Mouse (Mus musculus): ENCODE measurements around the gene Gm20518. TPM values are rescaled to one million over a fixed set of nuclear protein-coding genes. Genes with fewer than 3 reads are reported as not detected.

Gm20518 gene
- polyA plus RNA-seq, 1 experiment from 2014 or later: not detected

DNA sequence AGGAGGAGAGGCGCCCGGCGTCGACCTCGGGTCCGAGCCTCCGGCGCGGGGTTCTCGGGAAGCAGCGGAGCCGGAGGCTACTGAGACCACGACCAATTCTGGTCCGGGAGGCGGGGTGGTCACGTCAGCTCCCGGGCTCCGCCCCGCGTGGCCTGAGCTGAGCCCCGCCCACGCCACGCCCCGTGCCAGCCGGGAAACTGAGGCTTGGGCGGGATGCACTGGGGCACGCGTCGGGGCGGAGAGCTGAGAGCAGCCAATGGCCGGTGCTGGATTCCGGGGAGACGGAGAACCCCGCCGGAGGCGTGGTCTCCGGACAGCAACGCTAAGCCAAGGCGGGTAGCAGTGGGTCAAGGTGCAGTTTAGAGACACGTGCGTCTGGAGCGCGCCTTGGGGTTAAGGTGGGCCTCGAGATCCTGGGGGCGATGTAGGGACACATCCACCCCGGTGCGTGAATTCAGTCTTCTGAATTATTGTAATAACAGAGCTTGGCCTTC is 36.7 kb upstream of the Gm20518 start, which contains the start of gene Slc25a1:
Slc25a1 (minus strand) TSS at position 133 of the 494 bp plus-strand sequence.
- peak; percentile 87 for ATAC-seq
- Histone ChIP-seq H3K36me3 (peaks cover 22% of the 10 kb centered on the region), H3K9me3 (replicated peaks) (no peaks in the 10 kb centered on the region), H3K9ac (peak within 1 kb of the TSS; percentile 93), H3K27me3 (replicated peaks) (no peaks in the 10 kb centered on the region), H3K4me3 (peak within 1 kb of the TSS; percentile 90), H3K4me1 (peaks cover 67% of the 10 kb centered on the region), H3K4me2 (peak within 1 kb of the TSS; percentile 99), H3K27ac (peak within 1 kb of the TSS; percentile 95)
- WGBS (ENCODE audit: insufficient replicate concordance): under 1% methylated on average over 47 of the region's 47 CpGs

DNA sequence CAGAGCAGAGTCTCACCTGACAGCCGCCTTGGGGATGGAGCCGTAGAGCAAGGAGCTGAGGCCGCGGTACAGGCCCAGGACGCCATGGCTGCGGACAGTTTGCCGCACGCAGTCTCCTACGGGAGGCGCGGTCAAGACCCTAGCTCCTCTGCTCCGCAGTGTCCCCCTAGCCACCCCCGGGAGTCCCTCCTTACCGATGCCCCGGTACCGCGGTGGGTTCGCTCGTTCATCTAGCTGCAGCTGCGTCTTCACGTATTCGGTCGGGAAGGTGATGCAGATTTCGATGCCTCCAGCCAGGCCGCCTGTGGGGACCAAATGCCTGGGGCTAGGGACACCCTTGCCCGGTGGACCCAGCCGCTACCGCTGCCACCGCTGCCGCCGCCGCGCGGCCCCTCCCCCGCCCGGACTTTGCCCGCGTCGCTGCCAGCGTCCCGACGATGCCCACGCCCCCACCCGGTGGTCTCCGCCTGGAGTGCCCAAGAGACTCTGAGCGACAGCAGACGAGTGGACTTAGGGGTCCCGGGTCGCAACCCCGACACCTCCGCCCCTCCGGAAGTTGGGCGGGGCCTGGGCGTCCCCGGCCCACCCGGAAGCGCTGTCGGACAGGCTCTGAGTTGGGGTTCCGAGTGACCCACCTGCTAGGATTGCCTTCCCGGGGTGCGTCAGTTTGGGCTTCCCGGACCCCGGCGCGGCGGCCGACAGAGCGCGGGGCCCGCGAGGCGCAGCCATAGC is 36.0 kb upstream of the Gm20518 start:
- Histone ChIP-seq H3K4me2 (peak overlapping the region; percentile 99), H3K9me3 (replicated peaks) (no peaks in the 10 kb centered on the region), H3K27me3 (replicated peaks) (no peaks in the 10 kb centered on the region), H3K9ac (peak overlapping the region; percentile 93), H3K4me1 (peaks cover 69% of the 10 kb centered on the region), H3K27ac (peak overlapping the region; percentile 95), H3K36me3 (peaks cover 22% of the 10 kb centered on the region), H3K4me3 (peak overlapping the region; percentile 90)
- ATAC-seq: peak; percentile 16
- WGBS (ENCODE audit: insufficient replicate concordance): 3% methylated on average over 67 of the region's 72 CpGs

DNA sequence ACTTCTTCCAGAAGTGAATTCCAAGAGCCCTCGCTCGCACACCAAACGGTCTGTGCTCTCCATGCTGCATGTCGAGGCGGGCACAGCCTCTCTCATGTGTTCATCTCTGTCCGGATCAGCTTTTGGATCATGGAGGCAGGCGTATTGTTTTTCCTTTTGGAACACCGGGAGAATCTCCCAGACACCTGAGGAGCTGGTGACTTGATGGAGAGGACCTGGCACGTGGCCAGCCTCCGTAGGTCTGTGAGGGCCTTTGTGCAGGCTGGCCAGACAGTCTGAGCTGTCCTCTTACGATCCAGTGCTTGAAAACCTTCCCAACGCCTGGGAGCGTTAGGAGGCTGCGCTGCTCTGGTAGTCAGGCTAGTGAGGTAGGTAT is 30.7 kb upstream of the Gm20518 start:
- peaks cover 22% of the 10 kb centered on the region for H3K36me3 ChIP-seq
- peak overlapping the region; percentile 89 for H3K27ac ChIP-seq
- peaks cover 62% of the 10 kb centered on the region for H3K4me1 ChIP-seq
- peak overlapping the region; percentile 72 for H3K4me3 ChIP-seq
- peak overlapping the region; percentile 88 for H3K9ac ChIP-seq
- H3K9me3 ChIP-seq (replicated peaks): no peaks in the 10 kb centered on the region
- H3K27me3 ChIP-seq (replicated peaks): peaks cover 28% of the 10 kb centered on the region
- peak; percentile 25; the same call in 1 of the 2 replicates for ATAC-seq
- under 1% methylated on average over 14 of the region's 14 CpGs for WGBS (ENCODE audit: insufficient replicate concordance)
- peak overlapping the region; percentile 95 for H3K4me2 ChIP-seq

DNA sequence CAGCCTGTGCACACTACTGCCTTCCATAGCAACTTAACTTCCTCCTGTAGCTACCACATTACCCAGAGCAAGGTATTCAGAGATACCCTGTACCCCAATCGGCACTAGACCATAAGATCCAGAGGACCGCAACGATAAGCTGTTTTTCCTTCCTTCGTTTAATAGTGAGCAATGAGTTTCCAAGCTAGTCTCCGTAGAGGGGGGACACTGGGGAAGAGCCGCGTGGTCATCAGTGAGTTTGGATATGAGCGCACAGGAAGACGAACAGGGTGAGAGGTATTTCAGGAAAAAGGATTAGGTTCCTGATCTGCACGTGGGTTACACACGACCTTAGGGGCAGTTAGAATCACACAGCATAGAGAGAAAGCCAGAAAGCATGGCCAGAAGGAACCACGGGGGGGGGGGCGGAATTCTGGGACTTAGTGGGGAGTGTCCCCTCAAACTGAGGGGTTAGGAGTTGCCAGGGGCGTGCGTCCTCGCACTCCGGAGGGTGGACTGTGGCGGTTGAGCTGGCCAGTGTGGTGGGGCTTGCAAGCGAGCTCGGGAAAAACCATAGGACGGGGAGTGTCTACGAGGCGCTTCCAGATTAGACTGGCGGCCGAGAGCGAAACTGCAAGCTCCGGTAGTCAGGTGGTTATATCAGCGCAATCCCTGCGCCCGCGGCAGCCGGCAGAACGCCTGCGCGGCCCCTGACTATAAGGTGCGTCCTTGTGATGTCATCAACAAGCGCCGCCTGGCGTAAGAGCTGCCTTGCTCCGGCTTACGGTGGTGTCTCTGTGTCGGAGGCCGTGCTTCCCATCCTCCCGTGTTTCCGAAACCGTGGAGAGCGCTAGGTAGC is 30.1 kb upstream of the Gm20518 start:
- peak; percentile 92 for ATAC-seq
- Histone ChIP-seq H3K4me1 (peaks cover 56% of the 10 kb centered on the region), H3K9me3 (replicated peaks) (no peaks in the 10 kb centered on the region), H3K27me3 (replicated peaks) (peaks cover 34% of the 10 kb centered on the region), H3K4me2 (peak overlapping the region; percentile 95), H3K36me3 (peaks cover 22% of the 10 kb centered on the region), H3K4me3 (peak overlapping the region; percentile 72), H3K27ac (peak overlapping the region; percentile 89), H3K9ac (peak overlapping the region; percentile 88)
- 1% methylated on average over 47 of the region's 47 CpGs for WGBS (ENCODE audit: insufficient replicate concordance)

DNA sequence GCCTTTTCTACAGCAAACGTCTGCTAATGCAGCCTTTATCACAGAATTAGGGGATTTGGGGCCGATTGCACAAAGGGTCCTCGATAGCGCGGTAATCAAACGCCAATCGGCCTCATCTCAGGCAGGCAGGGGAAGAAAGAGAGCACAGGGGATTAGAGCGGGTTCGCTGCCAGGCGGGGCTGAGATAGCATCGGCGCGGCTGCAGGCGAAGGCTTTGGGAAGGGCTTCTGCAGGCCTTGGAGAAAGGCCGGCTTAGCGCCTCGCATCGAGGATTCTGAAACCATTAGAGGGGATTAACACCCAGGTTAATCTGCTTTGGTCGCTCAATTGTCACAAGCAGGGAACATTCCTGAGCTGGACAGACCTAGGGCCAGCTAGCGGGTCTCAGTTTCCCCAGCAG is 29.1 kb upstream of the Gm20518 start:
- WGBS (ENCODE audit: insufficient replicate concordance): 15% methylated on average over 20 of the region's 20 CpGs

DNA sequence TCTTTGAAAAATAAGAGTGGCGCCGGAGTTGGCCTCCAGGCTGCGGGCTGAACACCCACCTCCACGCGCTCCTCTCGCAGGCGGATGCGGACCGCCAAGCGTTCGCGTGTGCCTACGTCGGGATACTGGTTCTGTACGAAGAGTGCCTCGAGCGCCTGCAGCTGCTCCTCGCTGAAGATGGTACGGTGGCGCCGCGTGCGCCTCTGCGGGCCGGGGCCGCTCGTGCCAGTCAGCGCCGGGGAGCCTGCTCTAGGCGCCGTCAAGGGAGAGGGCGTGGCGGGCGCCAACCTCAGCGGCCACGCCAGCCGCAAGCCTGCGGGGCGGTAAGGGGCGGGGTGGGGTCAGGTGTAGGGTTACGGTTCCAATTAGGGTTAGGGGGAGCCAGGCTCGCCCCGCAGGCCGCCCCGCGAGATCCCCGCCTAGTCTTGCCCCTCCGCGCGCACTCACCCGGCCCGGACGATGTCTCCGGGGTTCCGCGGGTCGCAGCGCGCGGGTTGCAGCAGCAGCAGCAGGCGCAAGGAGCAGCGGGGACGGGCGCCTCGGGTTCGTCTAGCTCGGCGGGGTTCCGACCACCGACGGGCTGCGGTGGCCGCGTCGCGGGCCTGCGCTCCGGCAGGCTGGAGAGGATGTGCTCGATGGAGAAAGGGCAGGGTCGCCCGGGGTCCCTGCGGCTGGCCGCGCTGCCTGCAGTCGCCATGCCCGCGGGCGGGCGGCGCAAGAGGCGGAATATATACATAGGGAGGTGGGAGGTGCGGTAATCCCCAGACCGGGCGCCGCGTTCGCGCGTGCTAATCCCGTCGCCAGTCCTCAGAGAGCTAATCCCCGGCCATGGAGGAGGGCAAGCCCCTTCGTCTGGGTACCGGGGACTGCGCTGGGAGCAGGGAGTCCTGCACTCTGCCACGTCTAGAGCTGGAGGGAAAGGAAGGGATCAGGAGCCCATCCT is 23.1 kb upstream of the Gm20518 start, which contains the start of gene Gsc2:
Gsc2 (minus strand) TSS at position 753 of the 943 bp plus-strand sequence.
- peaks cover 24% of the 10 kb centered on the region for H3K4me1 ChIP-seq
- peak within 1 kb of the TSS; percentile 72 for H3K4me2 ChIP-seq
- peak within 1 kb of the TSS; percentile 45; the same call in 1 of the 2 replicates for H3K9ac ChIP-seq
- no peak within 1 kb of the TSS for H3K27ac ChIP-seq
- H3K27me3 ChIP-seq (replicated peaks): peaks cover 75% of the 10 kb centered on the region
- H3K36me3 ChIP-seq: no peaks in the 10 kb centered on the region
- peak within 1 kb of the TSS; percentile 50 for H3K4me3 ChIP-seq
- WGBS (ENCODE audit: insufficient replicate concordance): 2% methylated on average over 103 of the region's 106 CpGs
- H3K9me3 ChIP-seq (replicated peaks): no peaks in the 10 kb centered on the region
- no peak for ATAC-seq

More for the DNA sequence above, 29.1 kb upstream of the Gm20518 start:
- peak overlapping the region; percentile 89; the same call in 1 of the 2 replicates for H3K27ac ChIP-seq
- peak overlapping the region; percentile 72 for H3K4me3 ChIP-seq
- H3K27me3 ChIP-seq (replicated peaks): peaks cover 43% of the 10 kb centered on the region
- ATAC-seq: no peak
- no peaks in the 10 kb centered on the region for H3K9me3 ChIP-seq (replicated peaks)
- peak overlapping the region; percentile 88 for H3K9ac ChIP-seq
- peaks cover 13% of the 10 kb centered on the region for H3K36me3 ChIP-seq
- peaks cover 47% of the 10 kb centered on the region for H3K4me1 ChIP-seq
- peak overlapping the region; percentile 95 for H3K4me2 ChIP-seq

DNA sequence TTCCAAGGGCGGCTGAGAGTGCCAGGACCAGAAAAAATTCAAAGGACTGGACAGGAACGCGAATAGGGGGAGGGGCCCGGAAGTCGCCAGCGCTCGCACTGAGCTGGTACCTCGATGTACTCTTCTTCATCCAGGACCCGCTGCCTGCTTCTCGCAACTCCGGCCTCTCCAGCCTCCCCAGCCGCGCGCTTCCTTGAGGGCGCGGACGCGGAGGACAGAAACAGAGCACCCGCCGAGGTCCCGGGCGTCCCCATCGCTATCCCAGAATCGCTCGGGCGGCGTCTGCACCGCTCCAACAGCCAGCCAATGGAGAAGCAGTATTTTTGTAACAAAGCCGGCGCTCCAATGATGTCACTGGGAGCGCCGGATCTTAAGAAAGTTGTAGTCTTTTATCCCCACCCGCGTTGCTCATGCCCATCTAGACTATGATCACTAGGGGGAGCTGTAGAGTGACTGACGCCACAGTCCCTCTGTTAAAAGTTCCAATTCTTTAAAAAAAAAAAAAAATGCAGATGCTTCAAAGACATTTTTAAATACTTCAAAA is 19.7 kb upstream of the Gm20518 start, which contains the start of gene Ess2:
Ess2 (minus strand) TSS at position 297 of the 544 bp plus-strand sequence.
- H3K36me3 ChIP-seq: peaks cover 33% of the 10 kb centered on the region
- peaks cover 46% of the 10 kb centered on the region for H3K27me3 ChIP-seq (replicated peaks)
- H3K27ac ChIP-seq: peak within 1 kb of the TSS; percentile 58
- peak within 1 kb of the TSS; percentile 87 for H3K4me2 ChIP-seq
- peak; percentile 91 for ATAC-seq
- no peaks in the 10 kb centered on the region for H3K9me3 ChIP-seq (replicated peaks)
- under 1% methylated on average over 35 of the region's 35 CpGs for whole genome bisulfite sequencing (ENCODE audit: insufficient replicate concordance)
- peaks cover 24% of the 10 kb centered on the region for H3K4me1 ChIP-seq
- H3K9ac ChIP-seq: peak within 1 kb of the TSS; percentile 76
- peak within 1 kb of the TSS; percentile 72 for H3K4me3 ChIP-seq

DNA sequence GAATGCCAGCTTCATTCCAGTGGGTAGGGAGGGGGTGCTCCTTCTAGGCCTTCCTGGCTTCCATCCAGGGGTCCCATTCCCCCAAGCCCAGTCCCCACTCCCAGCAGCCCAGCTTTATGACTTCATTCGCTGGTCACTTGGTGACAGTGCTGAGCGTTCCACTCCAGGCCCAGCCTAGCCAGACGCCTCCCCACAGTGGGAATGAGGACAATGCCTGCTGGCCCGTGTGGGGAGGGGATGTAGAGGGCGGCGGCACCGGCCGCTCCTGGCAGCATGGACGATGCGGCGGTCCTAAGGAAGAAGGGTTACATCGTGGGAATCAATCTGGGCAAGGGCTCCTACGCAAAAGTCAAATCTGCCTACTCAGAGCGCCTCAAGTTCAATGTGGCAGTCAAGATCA is 7.0 kb upstream of the Gm20518 start, which contains the start of the genes Dgcr2 and Tssk2:
Dgcr2 (minus strand) TSS at position 101 of the 400 bp plus-strand sequence.
Tssk2 (plus strand) TSS at position 176 of the 400 bp plus-strand sequence.
- peaks cover 51% of the 10 kb centered on the region for H3K36me3 ChIP-seq
- no peak within 1 kb of the TSS for H3K4me3 ChIP-seq
- H3K4me2 ChIP-seq: no peak within 1 kb of the TSS

DNA sequence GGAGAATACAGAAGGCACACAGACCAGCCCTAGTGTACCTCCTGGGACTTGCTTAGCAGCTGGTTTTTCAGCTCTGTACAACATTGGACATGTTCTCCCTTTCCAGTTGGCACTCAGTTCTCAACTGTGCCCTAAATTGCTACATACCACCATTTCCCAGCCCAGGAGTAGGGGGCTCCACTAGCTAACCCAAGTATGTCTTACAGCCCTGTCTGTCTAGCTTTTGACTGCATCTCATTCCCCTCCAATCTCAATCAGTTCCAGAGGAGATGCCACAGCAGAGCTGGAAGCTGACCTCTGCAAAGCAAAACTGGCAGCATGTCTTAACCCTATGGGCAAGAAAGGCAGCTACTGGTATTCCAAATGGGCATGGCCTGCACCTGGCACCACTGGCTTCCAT is 4.6 kb upstream of the Gm20518 start:
- Histone ChIP-seq H3K4me2 (no peak overlapping the region), H3K36me3 (peaks cover 27% of the 10 kb centered on the region), H3K4me3 (no peak overlapping the region), H3K27ac (no peak overlapping the region), H3K27me3 (replicated peaks) (peaks cover 11% of the 10 kb centered on the region; the same call in 1 of the 2 replicates), H3K9ac (no peak overlapping the region), H3K4me1 (peaks cover 10% of the 10 kb centered on the region), H3K9me3 (replicated peaks) (no peaks in the 10 kb centered on the region)
- no peak for ATAC-seq

More for the DNA sequence above, 7.0 kb upstream of the Gm20518 start, which contains the start of the genes Dgcr2 and Tssk2:
- H3K27me3 ChIP-seq (replicated peaks): peaks cover 11% of the 10 kb centered on the region; the same call in 1 of the 2 replicates
- no peaks in the 10 kb centered on the region for H3K9me3 ChIP-seq (replicated peaks)
- no peak for ATAC-seq
- WGBS (ENCODE audit: insufficient replicate concordance): 82% methylated on average over 14 of the region's 14 CpGs
- no peak within 1 kb of the TSS for H3K9ac ChIP-seq
- H3K4me1 ChIP-seq: no peaks in the 10 kb centered on the region
- H3K27ac ChIP-seq: no peak within 1 kb of the TSS

DNA sequence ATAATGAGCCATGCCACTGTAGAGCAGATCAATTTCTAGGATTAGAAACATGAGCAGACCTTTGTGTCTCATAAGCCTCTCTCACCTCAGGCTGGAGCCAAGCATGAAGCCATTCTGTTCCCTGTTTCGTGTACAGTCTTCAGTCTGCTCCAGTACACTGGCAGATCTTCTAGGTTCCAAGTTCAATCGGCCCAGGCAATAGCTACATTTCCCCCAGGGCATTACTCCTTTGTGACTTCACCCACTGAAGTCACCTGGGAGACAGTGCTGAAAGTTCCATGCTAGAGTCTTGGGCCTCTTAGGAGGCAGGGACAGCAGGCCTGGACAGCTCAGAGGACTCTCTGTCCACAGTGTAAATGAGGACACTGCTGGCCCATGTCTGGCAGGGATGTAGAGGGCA is 2.5 kb upstream of the Gm20518 start, which contains the start of gene Tssk1:
Tssk1 (plus strand) TSS at position 301 of the 400 bp plus-strand sequence.
- H3K27ac ChIP-seq: no peak within 1 kb of the TSS
- H3K4me3 ChIP-seq: no peak within 1 kb of the TSS
- peaks cover 13% of the 10 kb centered on the region for H3K36me3 ChIP-seq
- H3K9me3 ChIP-seq (replicated peaks): no peaks in the 10 kb centered on the region
- peaks cover 11% of the 10 kb centered on the region; the same call in 1 of the 2 replicates for H3K27me3 ChIP-seq (replicated peaks)
- no peak within 1 kb of the TSS for H3K9ac ChIP-seq
- H3K4me2 ChIP-seq: no peak within 1 kb of the TSS
- peaks cover 25% of the 10 kb centered on the region for H3K4me1 ChIP-seq
- ATAC-seq: no peak
- 64% methylated on average over 2 of the region's 2 CpGs for WGBS (ENCODE audit: insufficient replicate concordance)
